8 mouse cellular contexts compared by ENCODE assay signal in the genomic region with DNA sequence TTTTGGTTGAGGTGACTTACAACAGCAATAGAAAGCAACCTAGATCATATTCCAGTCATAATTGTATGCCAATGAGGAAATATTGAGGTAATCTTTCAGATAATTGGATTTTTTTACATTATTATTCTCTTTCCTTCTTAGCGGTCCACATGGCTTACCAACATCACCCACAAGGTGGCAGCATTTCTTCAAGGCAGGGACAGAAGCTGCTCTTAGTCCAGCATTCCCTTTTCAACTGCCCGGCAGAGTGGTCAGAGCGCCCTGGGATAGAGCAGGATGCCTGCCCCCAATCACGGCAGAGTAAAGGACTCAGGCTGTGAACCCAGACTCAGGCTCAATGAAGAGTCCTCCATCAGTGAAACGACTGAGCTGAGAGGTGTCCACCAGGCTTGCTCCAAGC. TPM values are rescaled to one million over a fixed set of nuclear protein-coding genes. Genes with fewer than 3 reads are reported as not detected.
DNase-seq lines count a peak whose midpoint lies in the region; ATAC-seq and TF ChIP-seq lines count a peak whose summit lies in the region.

No protein-coding gene starts in this region.

- peaks cover 5% of the 10 kb centered on the region; the same call in 1 of the 2 replicates for H3K27me3 ChIP-seq in embryonic facial prominence, embryonic 15.5 days
- peaks cover 41% of the 10 kb centered on the region for H3K27me3 ChIP-seq in kidney, embryonic 15.5 days
- peaks cover 29% of the 10 kb centered on the region for H3K27me3 ChIP-seq in liver, postnatal 0 days (ENCODE audit: insufficient read depth, low read length)

- H3K4me1 ChIP-seq in embryonic facial prominence, embryonic 15.5 days, result peaks cover 19% of the 10 kb centered on the region
- peaks cover 20% of the 10 kb centered on the region for H3K4me1 ChIP-seq in kidney, embryonic 15.5 days
- H3K4me1 ChIP-seq in liver, postnatal 0 days (ENCODE audit: insufficient read depth), result no peaks in the 10 kb centered on the region

- no peak for ATAC-seq in embryonic facial prominence, embryonic 15.5 days (ENCODE audit: insufficient number of reproducible peaks, low FRiP score, low TSS enrichment, low read depth)
- peak; percentile 27; the same call in 1 of the 2 replicates for ATAC-seq in kidney, embryonic 15.5 days (replicated peaks; ENCODE audit: low FRiP score)
- ATAC-seq in liver, postnatal 0 days, result no peak

- 0 out of 2 replicates have a peak overlapping the region, but pooled peaks have one; percentile 71 for H3K4me2 ChIP-seq in embryonic facial prominence, embryonic 15.5 days (replicated peaks)
- no peak overlapping the region for H3K4me2 ChIP-seq in kidney, embryonic 15.5 days
- no peak overlapping the region for H3K4me2 ChIP-seq in liver, postnatal 0 days (ENCODE audit: low read depth, low read length)

- no peaks in the 10 kb centered on the region for H3K36me3 ChIP-seq in embryonic facial prominence, embryonic 15.5 days
- no peaks in the 10 kb centered on the region for H3K36me3 ChIP-seq in kidney, embryonic 15.5 days
- H3K36me3 ChIP-seq in liver, postnatal 0 days (replicated peaks; ENCODE audit: insufficient read depth, low read length), result no peaks in the 10 kb centered on the region

- no peak overlapping the region for H3K4me3 ChIP-seq in embryonic facial prominence, embryonic 15.5 days (replicated peaks)
- H3K4me3 ChIP-seq in kidney, embryonic 15.5 days (replicated peaks), result no peak overlapping the region
- H3K4me3 ChIP-seq in liver, postnatal 0 days (ENCODE audit: low read depth, low read length), result no peak overlapping the region

- no peak overlapping the region for H3K9ac ChIP-seq in embryonic facial prominence, embryonic 15.5 days
- H3K9ac ChIP-seq in kidney, embryonic 15.5 days, result no peak overlapping the region
- no peak overlapping the region for H3K9ac ChIP-seq in liver, postnatal 0 days (replicated peaks)

- TF ChIP-seq EP300 in liver, postnatal 0 days (IDR thresholded peaks at IDR 0.05; ENCODE audit: low read depth), result no peak

- 2% methylated on average over 5 of the region's 5 CpGs for WGBS in embryonic facial prominence, embryonic 15.5 days
- WGBS in kidney, embryonic 15.5 days, result 2% methylated on average over 5 of the region's 5 CpGs
- 4% methylated on average over 5 of the region's 5 CpGs for WGBS in liver, postnatal 0 days (ENCODE audit: insufficient replicate concordance)

- peak; percentile 79 for DNase-seq in urinary bladder, postnatal 14 days (ENCODE audit: low spot score)
- no peak for DNase-seq in urinary bladder, adult 2 months (ENCODE audit: low spot score)
- DNase-seq in brain, embryonic 18.5 days (ENCODE audit: low read depth, low spot score), result peak; percentile 16
- DNase-seq in liver, postnatal 0 days, result peak; percentile 66
- peak; percentile 91 for DNase-seq in retina, embryonic 14.5 days (ENCODE audit: low spot score)
- DNase-seq in natural killer cell, adult 2 months (ENCODE audit: low spot score in 2 of 2), result no peak

- no peaks in the 10 kb centered on the region for H3K9me3 ChIP-seq in embryonic facial prominence, embryonic 15.5 days (replicated peaks)
- H3K9me3 ChIP-seq in kidney, embryonic 15.5 days (replicated peaks), result no peaks in the 10 kb centered on the region
- no peaks in the 10 kb centered on the region for H3K9me3 ChIP-seq in liver, postnatal 0 days (ENCODE audit: low read length)

- H3K27ac ChIP-seq in embryonic facial prominence, embryonic 15.5 days (replicated peaks), result no peak overlapping the region
- no peak overlapping the region for H3K27ac ChIP-seq in kidney, embryonic 15.5 days
- H3K27ac ChIP-seq in liver, postnatal 0 days (ENCODE audit: low read depth), result no peak overlapping the region

- TF ChIP-seq CTCF in liver, postnatal 0 days (IDR thresholded peaks at IDR 0.05; ENCODE audit: low read depth), result peak; percentile 82

RNA-seq across cellular contexts. Expression of a gene that starts 1.8 kb away (rescaled TPM):
- 36.1 and 38.1 TPM in 2 replicates for polyA plus RNA-seq in urinary bladder, adult 2 months (2012; rRNA removed)
- 18.4 and 21.5 TPM in 2 replicates for polyA plus RNA-seq in embryonic facial prominence, embryonic 15.5 days (2015; fragmentation: Nextera tagmentation; extraction: Ambion mirVana)
- 5.8 and 7.2 TPM in 2 replicates for polyA plus RNA-seq in kidney, embryonic 15.5 days (2015; fragmentation: Nextera tagmentation; extraction: Ambion mirVana)
- 1.5 and 1.8 TPM in 2 replicates for polyA plus RNA-seq in liver, postnatal 0 days (2015; fragmentation: Nextera tagmentation; extraction: Ambion mirVana)

RNA-seq across cellular contexts. Expression of a gene that starts 51.1 kb away (rescaled TPM):
- 4.3 and 5.4 TPM in 2 replicates for polyA plus RNA-seq in urinary bladder, adult 2 months (2012; rRNA removed)
- polyA plus RNA-seq in embryonic facial prominence, embryonic 15.5 days (2015; fragmentation: Nextera tagmentation; extraction: Ambion mirVana), result 8.4 and 9.0 TPM in 2 replicates
- 8.3 and 10.1 TPM in 2 replicates for polyA plus RNA-seq in kidney, embryonic 15.5 days (2015; fragmentation: Nextera tagmentation; extraction: Ambion mirVana)
- 1.5 and 1.7 TPM in 2 replicates for polyA plus RNA-seq in liver, postnatal 0 days (2015; fragmentation: Nextera tagmentation; extraction: Ambion mirVana)

RNA-seq across cellular contexts. Expression of a gene that starts 59.1 kb away (rescaled TPM):
- 30.1 and 35.0 TPM in 2 replicates for polyA plus RNA-seq in urinary bladder, adult 2 months (2012; rRNA removed)
- polyA plus RNA-seq in embryonic facial prominence, embryonic 15.5 days (2015; fragmentation: Nextera tagmentation; extraction: Ambion mirVana), result 13.7 and 14.1 TPM in 2 replicates
- 12.1 and 12.5 TPM in 2 replicates for polyA plus RNA-seq in kidney, embryonic 15.5 days (2015; fragmentation: Nextera tagmentation; extraction: Ambion mirVana)
- 4.0 and 4.3 TPM in 2 replicates for polyA plus RNA-seq in liver, postnatal 0 days (2015; fragmentation: Nextera tagmentation; extraction: Ambion mirVana)

Comparison
In these comparisons a context has a peak if more than half of its experiments do, and no peak if none do; other contexts are left out.
1. DNase-seq: peak in urinary bladder, postnatal 14 days (single experiment), brain, embryonic 18.5 days (single experiment), liver, postnatal 0 days (single experiment) and retina, embryonic 14.5 days (single experiment); none in urinary bladder, adult 2 months (single experiment) and natural killer cell, adult 2 months (0 of 2).